Mouse (Mus musculus) midbrain, postnatal 0 days (tissue): ENCODE data around the gene Ncor1. TPM values are rescaled to one million over a fixed set of nuclear protein-coding genes. Genes with fewer than 3 reads are reported as not detected.
A peak's percentile ranks its signal among the peaks of the same experiment; 100 is the strongest.

Source experiments
- ATAC-seq: fragments of 200-750 bp; cut with Nextera tagmentation; 2 replicates; pipeline ENCODE4 v1.8.0; 2017; ENCODE audit warnings: moderate number of reproducible peaks, mild to moderate bottlenecking, moderate TSS enrichment, moderate library complexity; ENCODE audit not compliant: low FRiP score
- DNase-seq: peaks from one replicate; pipeline ENCODE4 v3.0.0-alpha.2; 2015; ENCODE audit warnings: low spot score
- H3K27ac ChIP-seq: fragments of 300-500 bp; sonication (generic); 2 replicates; pipeline ENCODE4 v1.5.1; 2014; ENCODE audit warnings: low read depth, mild to moderate bottlenecking, low read length, mixed read lengths
- H3K27me3 ChIP-seq: fragments of 300-500 bp; sonication (generic); 2 replicates; pipeline ENCODE4 v1.6.1; 2014; ENCODE audit warnings: low read length, control low read depth, mixed read lengths; ENCODE audit not compliant: insufficient read depth
- H3K36me3 ChIP-seq: fragments of 300-500 bp; sonication (generic); 2 replicates; pipeline ENCODE4 v1.6.1; 2014; ENCODE audit warnings: low read length, control low read depth, mixed read lengths; ENCODE audit not compliant: insufficient read depth
- H3K4me1 ChIP-seq: fragments of 300-500 bp; sonication (generic); 2 replicates; pipeline ENCODE4 v1.6.1; 2014; ENCODE audit warnings: mild to moderate bottlenecking, control low read depth, antibody characterized with exemption, low read length, mixed read lengths; ENCODE audit not compliant: insufficient read depth
- H3K4me2 ChIP-seq: fragments of 300-500 bp; sonication (generic); 2 replicates; pipeline ENCODE4 v1.6.1; 2014; ENCODE audit warnings: low read depth, mild to moderate bottlenecking, low read length, mixed read lengths; ENCODE audit not compliant: poor library complexity, severe bottlenecking
- H3K4me3 ChIP-seq: fragments of 300-500 bp; sonication (generic); 2 replicates; pipeline ENCODE4 v1.5.1; 2014; ENCODE audit warnings: low read depth, mild to moderate bottlenecking, low read length, moderate library complexity
- H3K9ac ChIP-seq: fragments of 300-500 bp; sonication (generic); replicated peaks from 2 replicates; pipeline ENCODE4 v1.6.1; 2014; ENCODE audit warnings: mild to moderate bottlenecking, low read length, moderate library complexity, mixed read lengths; ENCODE audit not compliant: poor library complexity, severe bottlenecking
- H3K9me3 ChIP-seq: fragments of 300-500 bp; sonication (generic); 2 replicates; pipeline ENCODE4 v1.6.1; 2016; ENCODE audit warnings: low read length, control low read depth
- CTCF ChIP-seq: IDR thresholded peaks from 2 replicates; pipeline ENCODE4 v1.5.1; 2016; ENCODE audit warnings: antibody characterized with exemption, mild to moderate bottlenecking
- WGBS: fragments of 180-500 bp; shearing (Covaris S2); extraction: QIAGEN DNeasy Blood & Tissue Kit; methylation state at CpG from one replicate; pipeline ENCODE4 v1.1.7; 2014; 5-methylcytosine and 5-hydroxymethylcytosine counted together
- polyA plus RNA-seq: library from polyadenylated mRNA; unstranded; fragments of >200 nt; fragmentation: Nextera tagmentation; extraction: Ambion mirVana; gene quantifications from 2 replicates; pipeline ENCODE4 v1.2.1, GENCODE M21; 2015
- total RNA-seq: library from RNA; depleted of rRNA; stranded (reverse); fragments of >200 nt; gene quantifications from 2 replicates; pipeline ENCODE4 v1.2.3, GENCODE M21; 2014; rRNA removed

Gene Ncor1
- total RNA-seq (128 and 135 TPM in 2 replicates), polyA plus RNA-seq (131 and 152 TPM in 2 replicates)

GRCm38 (mm10) chr11:62458276-62458724 is at the start of gene Ncor1, which contains the start of gene Pigl:
TSS of gene Ncor1 (minus strand) at chr11:62458541.
TSS of gene Pigl (plus strand) at chr11:62458460.
- Histone ChIP-seq H3K36me3 (no peaks in the 10 kb centered on the region), H3K27ac (peak within 1 kb of the TSS; percentile 95), H3K9ac (peak within 1 kb of the TSS; percentile 97), H3K9me3 (no peaks in the 10 kb centered on the region), H3K4me3 (peak within 1 kb of the TSS; percentile 99), H3K27me3 (no peaks in the 10 kb centered on the region), H3K4me1 (peaks cover 3% of the 10 kb centered on the region; the same call in 1 of the 2 replicates), H3K4me2 (peak within 1 kb of the TSS; percentile 89)
- ATAC-seq (peak; percentile 71; the same call in 1 of the 2 replicates), DNase-seq (peak; percentile 93)
- under 1% methylated on average over 33 of the region's 33 CpGs for WGBS
- 0 out of 2 replicates have a peak, but pooled peaks have one; percentile 0 for TF ChIP-seq CTCF

DNA sequence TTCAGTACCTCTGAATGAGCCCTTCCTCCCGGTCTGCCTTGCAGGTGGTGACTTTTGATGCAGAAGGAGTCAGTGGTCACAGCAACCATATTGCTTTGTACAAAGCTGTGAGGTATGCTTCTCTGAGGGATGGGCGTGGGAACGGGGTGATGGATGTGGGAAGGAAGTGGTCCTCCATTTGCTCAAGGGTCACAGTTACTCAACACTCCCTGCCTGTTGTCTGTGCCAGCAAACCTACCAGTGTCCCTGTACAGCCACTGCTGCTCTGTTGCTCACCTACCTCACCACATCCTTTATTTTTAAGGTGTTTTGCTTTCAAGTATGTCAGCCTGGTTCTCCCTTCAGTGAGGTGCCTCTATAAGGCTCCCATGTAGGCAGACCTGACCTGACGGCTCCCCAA is 49.3 kb upstream of the Ncor1 start:
- Histone ChIP-seq H3K9me3 (no peaks in the 10 kb centered on the region), H3K36me3 (no peaks in the 10 kb centered on the region), H3K9ac (no peak overlapping the region), H3K27ac (no peak overlapping the region), H3K4me1 (no peaks in the 10 kb centered on the region), H3K4me3 (no peak overlapping the region), H3K27me3 (no peaks in the 10 kb centered on the region), H3K4me2 (no peak overlapping the region)
- ATAC-seq, result no peak
- 89% methylated on average over 4 of the region's 4 CpGs for WGBS
- no peak for TF ChIP-seq CTCF
- DNase-seq, result no peak

GRCm38 (mm10) chr11:62500529-62500928 is 42.2 kb upstream of the Ncor1 start:
- Histone ChIP-seq H3K9me3 (no peaks in the 10 kb centered on the region), H3K36me3 (no peaks in the 10 kb centered on the region), H3K4me1 (no peaks in the 10 kb centered on the region), H3K4me2 (no peak overlapping the region), H3K27me3 (no peaks in the 10 kb centered on the region), H3K4me3 (no peak overlapping the region), H3K9ac (no peak overlapping the region), H3K27ac (no peak overlapping the region)
- no peak for ATAC-seq
- no peak for DNase-seq
- 90% methylated on average over 2 of the region's 2 CpGs for WGBS
- TF ChIP-seq CTCF, result no peak

- TF ChIP-seq CTCF, result no peak
- 82% methylated on average over 2 of the region's 2 CpGs for WGBS
- H3K9me3 ChIP-seq, result no peaks in the 10 kb centered on the region
Measured at GRCm38 (mm10) chr11:62498802-62499201, 40.5 kb upstream of the Ncor1 start.

DNA sequence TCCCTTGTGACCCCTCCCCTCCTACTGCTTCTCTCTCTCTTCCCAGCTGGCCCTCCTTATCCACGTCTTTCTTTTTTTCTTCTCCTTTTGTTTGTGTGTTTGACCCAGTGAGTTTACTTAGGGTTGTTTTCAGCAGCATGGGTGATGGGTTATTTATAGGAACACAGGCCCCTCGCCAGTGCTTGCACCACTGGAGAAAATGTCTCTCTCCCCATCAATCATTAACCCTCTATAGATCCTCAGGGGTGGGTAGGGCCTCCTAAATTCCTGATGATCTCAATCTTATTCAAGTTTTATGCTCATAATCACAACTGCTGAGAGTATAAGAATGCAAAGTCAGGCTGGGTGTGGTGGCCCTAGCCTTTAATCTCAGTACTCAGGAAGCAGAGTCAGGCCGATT is 38.8 kb upstream of the Ncor1 start:
- no peak for ATAC-seq
- WGBS, result 58% methylated on average over 3 of the region's 3 CpGs
- no peaks in the 10 kb centered on the region for H3K4me1 ChIP-seq

More at GRCm38 (mm10) chr11:62498802-62499201, 40.5 kb upstream of the Ncor1 start:
- DNase-seq, result no peak
- no peak for ATAC-seq
- H3K4me1 ChIP-seq, result no peaks in the 10 kb centered on the region
- no peak overlapping the region for H3K4me3 ChIP-seq
- H3K27me3 ChIP-seq, result no peaks in the 10 kb centered on the region
- no peaks in the 10 kb centered on the region for H3K36me3 ChIP-seq
- no peak overlapping the region for H3K4me2 ChIP-seq
- no peak overlapping the region for H3K27ac ChIP-seq
- H3K9ac ChIP-seq, result no peak overlapping the region

DNA sequence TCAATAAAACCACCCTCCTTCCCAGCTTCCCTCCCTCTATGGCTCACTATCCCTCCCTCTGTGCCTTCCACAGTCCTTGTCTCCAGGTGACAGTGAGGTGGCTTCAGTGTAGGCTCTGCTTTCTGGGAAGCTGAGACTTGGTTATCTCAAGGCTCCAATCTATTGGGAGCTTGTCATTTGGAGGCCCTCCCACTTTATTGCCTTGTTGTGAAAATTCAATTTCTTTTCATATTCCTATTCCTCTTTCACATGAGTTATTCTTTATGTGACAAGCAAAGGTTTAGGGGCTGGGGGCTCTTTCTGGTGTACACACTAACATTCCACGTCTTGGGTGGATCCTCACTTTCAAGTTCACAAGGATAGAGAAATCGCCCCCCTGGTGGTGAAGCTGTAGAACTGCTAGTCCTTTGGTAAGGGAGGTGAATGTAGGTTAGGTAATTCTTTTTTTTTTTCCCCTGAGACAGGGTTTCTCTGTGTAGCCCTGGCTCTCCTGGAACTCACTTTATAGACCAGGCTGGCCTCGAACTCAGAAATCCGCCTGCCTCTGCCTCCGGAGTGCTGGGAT is 37.9 kb upstream of the Ncor1 start:
- H3K4me1 ChIP-seq, result no peaks in the 10 kb centered on the region
- no peak overlapping the region for H3K4me2 ChIP-seq
- H3K9ac ChIP-seq, result no peak overlapping the region
- ATAC-seq (no peak), DNase-seq (peak; percentile 21)
- TF ChIP-seq CTCF, result peak; percentile 69
- H3K4me3 ChIP-seq, result no peak overlapping the region
- 60% methylated on average over 5 of the region's 5 CpGs for WGBS
- no peaks in the 10 kb centered on the region for H3K36me3 ChIP-seq
- H3K9me3 ChIP-seq, result no peaks in the 10 kb centered on the region
- no peak overlapping the region for H3K27ac ChIP-seq
- H3K27me3 ChIP-seq, result no peaks in the 10 kb centered on the region

More for the DNA sequence above, 38.8 kb upstream of the Ncor1 start:
- no peaks in the 10 kb centered on the region for H3K27me3 ChIP-seq
- H3K9me3 ChIP-seq, result no peaks in the 10 kb centered on the region
- H3K4me2 ChIP-seq, result no peak overlapping the region
- H3K36me3 ChIP-seq, result no peaks in the 10 kb centered on the region
- no peak for DNase-seq
- no peak for TF ChIP-seq CTCF
- H3K4me3 ChIP-seq, result no peak overlapping the region
- no peak overlapping the region for H3K27ac ChIP-seq
- H3K9ac ChIP-seq, result no peak overlapping the region
